ENCODE assay signal across 20 mouse cellular contexts in genomic region chr8:4368470-4368869, GRCm38 (mm10). TPM values are rescaled to one million over a fixed set of nuclear protein-coding genes. Genes with fewer than 3 reads are reported as not detected.
A peak's percentile ranks its signal among the peaks of the same experiment; 100 is the strongest.
DNase-seq lines count a peak whose midpoint lies in the region; ATAC-seq and TF ChIP-seq lines count a peak whose summit lies in the region.
"Had no signal": no experiment of that assay in that cellular context is flagged by ENCODE, and none has a peak within 500 bp of the region (broad histone marks: within the 10 kb centered on the region; RNA-seq: fewer than 3 reads in every experiment).

No protein-coding gene starts in this region.

- no peak for TF ChIP-seq CTCF in liver, adult 2 months (IDR thresholded peaks at IDR 0.05; ENCODE audit: low read depth, low read length)
- TF ChIP-seq CTCF in liver, postnatal 0 days (IDR thresholded peaks at IDR 0.05; ENCODE audit: low read depth) = no peak

- H3K4me1 ChIP-seq in forebrain, embryonic 15.5 days = peaks cover 7% of the 10 kb centered on the region
- no peaks in the 10 kb centered on the region for H3K4me1 ChIP-seq in forebrain, embryonic 13.5 days
- no peaks in the 10 kb centered on the region for H3K4me1 ChIP-seq in kidney, embryonic 14.5 days (ENCODE audit: control insufficient read depth, insufficient read depth, low read length)
- H3K4me1 ChIP-seq in kidney, embryonic 15.5 days = no peaks in the 10 kb centered on the region
- no peaks in the 10 kb centered on the region for H3K4me1 ChIP-seq in liver, adult 2 months (ENCODE audit: control insufficient read depth, insufficient read depth, low read length)
- no peaks in the 10 kb centered on the region for H3K4me1 ChIP-seq in liver, postnatal 0 days (ENCODE audit: insufficient read depth)
- H3K4me1 ChIP-seq: embryonic facial prominence, embryonic 10.5 days; embryonic facial prominence, embryonic 12.5 days had no signal

- H3K27ac ChIP-seq in forebrain, embryonic 15.5 days (replicated peaks) = peak overlapping the region; percentile 64; the same call in 1 of the 2 replicates
- H3K27ac ChIP-seq in forebrain, embryonic 13.5 days = no peak overlapping the region
- no peak overlapping the region for H3K27ac ChIP-seq in kidney, embryonic 14.5 days (ENCODE audit: low read depth, low read length)
- H3K27ac ChIP-seq in kidney, embryonic 15.5 days = no peak overlapping the region
- no peak overlapping the region for H3K27ac ChIP-seq in liver, adult 2 months (replicated peaks; ENCODE audit: insufficient read depth, low read depth, low read length)
- no peak overlapping the region for H3K27ac ChIP-seq in liver, postnatal 0 days (ENCODE audit: low read depth)
- H3K27ac ChIP-seq: embryonic facial prominence, embryonic 10.5 days; embryonic facial prominence, embryonic 12.5 days had no signal

- H3K79me2 ChIP-seq in liver, adult 2 months (ENCODE audit: control insufficient read depth, insufficient read depth, low read length) = no peaks in the 10 kb centered on the region

- peak; percentile 69 for DNase-seq in heart, adult 11 months
- no peak for DNase-seq in heart, postnatal 36 days
- peak; percentile 9 for DNase-seq in liver, adult 2 months (ENCODE audit: extremely low read depth, low read depth, low spot score)
- no peak for DNase-seq in liver, postnatal 0 days
- DNase-seq: adrenal gland, adult 8-10 months; B cell, adult 2 months; cerebellum, adult 11-12 months; cerebellum, adult 2 months; cerebellum, adult 9-10 months had no signal

- TF ChIP-seq EP300 in liver, postnatal 0 days (IDR thresholded peaks at IDR 0.05; ENCODE audit: low read depth) = no peak

- no peak overlapping the region for H3K9ac ChIP-seq in forebrain, embryonic 15.5 days (replicated peaks)
- H3K9ac ChIP-seq in forebrain, embryonic 13.5 days = no peak overlapping the region
- no peak overlapping the region for H3K9ac ChIP-seq in kidney, embryonic 14.5 days (ENCODE audit: low read depth, low read length)
- H3K9ac ChIP-seq in kidney, embryonic 15.5 days = no peak overlapping the region
- no peak overlapping the region for H3K9ac ChIP-seq in liver, adult 2 months (ENCODE audit: low read depth, low read length)
- H3K9ac ChIP-seq in liver, postnatal 0 days (replicated peaks) = no peak overlapping the region
- H3K9ac ChIP-seq: embryonic facial prominence, embryonic 12.5 days had no signal

- no peak overlapping the region for H3K4me3 ChIP-seq in forebrain, embryonic 15.5 days
- H3K4me3 ChIP-seq in forebrain, embryonic 13.5 days = no peak overlapping the region
- no peak overlapping the region for H3K4me3 ChIP-seq in kidney, embryonic 14.5 days (ENCODE audit: low read length)
- H3K4me3 ChIP-seq in kidney, embryonic 15.5 days (replicated peaks) = no peak overlapping the region
- H3K4me3 ChIP-seq in liver, adult 2 months (ENCODE audit: insufficient read depth, low read depth, low read length) = no peak overlapping the region
- no peak overlapping the region for H3K4me3 ChIP-seq in liver, postnatal 0 days (ENCODE audit: low read depth, low read length)
- H3K4me3 ChIP-seq: embryonic facial prominence, embryonic 10.5 days; embryonic facial prominence, embryonic 12.5 days had no signal

- H3K4me2 ChIP-seq in forebrain, embryonic 15.5 days (replicated peaks) = no peak overlapping the region
- no peak overlapping the region for H3K4me2 ChIP-seq in forebrain, embryonic 13.5 days
- no peak overlapping the region for H3K4me2 ChIP-seq in kidney, embryonic 14.5 days (replicated peaks; ENCODE audit: low read depth, low read length)
- no peak overlapping the region for H3K4me2 ChIP-seq in kidney, embryonic 15.5 days
- H3K4me2 ChIP-seq in liver, postnatal 0 days (ENCODE audit: low read depth, low read length) = no peak overlapping the region
- H3K4me2 ChIP-seq: embryonic facial prominence, embryonic 12.5 days had no signal

- no peaks in the 10 kb centered on the region for H3K27me3 ChIP-seq in forebrain, embryonic 15.5 days
- H3K27me3 ChIP-seq in forebrain, embryonic 13.5 days = no peaks in the 10 kb centered on the region
- no peaks in the 10 kb centered on the region for H3K27me3 ChIP-seq in kidney, embryonic 14.5 days (ENCODE audit: control insufficient read depth, insufficient read depth, low read length)
- H3K27me3 ChIP-seq in kidney, embryonic 15.5 days = no peaks in the 10 kb centered on the region
- no peaks in the 10 kb centered on the region for H3K27me3 ChIP-seq in liver, adult 2 months (ENCODE audit: control insufficient read depth, insufficient read depth, low read length)
- H3K27me3 ChIP-seq in liver, postnatal 0 days (ENCODE audit: insufficient read depth, low read length) = no peaks in the 10 kb centered on the region
- H3K27me3 ChIP-seq: CH12.LX; embryonic facial prominence, embryonic 12.5 days; Patski had no signal

- no peak for ATAC-seq in forebrain, embryonic 15.5 days (replicated peaks)
- ATAC-seq in forebrain, embryonic 13.5 days = no peak
- ATAC-seq in kidney, embryonic 14.5 days (ENCODE audit: low FRiP score, low TSS enrichment) = 0 out of 2 replicates have a peak, but pooled peaks have one; percentile 12
- no peak for ATAC-seq in kidney, embryonic 15.5 days (replicated peaks; ENCODE audit: low FRiP score)
- ATAC-seq in liver, postnatal 0 days = no peak
- ATAC-seq: activated CD4-positive, CD25-positive, alpha-beta regulatory T cell, adult 4 months; CD4-positive, CD25-positive, alpha-beta regulatory T cell, adult 4 months; Patski had no signal

- no peaks in the 10 kb centered on the region for H3K36me3 ChIP-seq in forebrain, embryonic 15.5 days
- H3K36me3 ChIP-seq in forebrain, embryonic 13.5 days (ENCODE audit: poor library complexity, severe bottlenecking) = no peaks in the 10 kb centered on the region
- H3K36me3 ChIP-seq in kidney, embryonic 14.5 days (ENCODE audit: control insufficient read depth, insufficient read depth, low read length) = no peaks in the 10 kb centered on the region
- no peaks in the 10 kb centered on the region for H3K36me3 ChIP-seq in kidney, embryonic 15.5 days
- no peaks in the 10 kb centered on the region for H3K36me3 ChIP-seq in liver, adult 2 months (ENCODE audit: control insufficient read depth, insufficient read depth, low read length)
- H3K36me3 ChIP-seq in liver, postnatal 0 days (replicated peaks; ENCODE audit: insufficient read depth, low read length) = no peaks in the 10 kb centered on the region
- H3K36me3 ChIP-seq: embryonic facial prominence, embryonic 10.5 days; embryonic facial prominence, embryonic 12.5 days; G1E had no signal

- H3K9me3 ChIP-seq in forebrain, embryonic 15.5 days = no peaks in the 10 kb centered on the region
- no peaks in the 10 kb centered on the region for H3K9me3 ChIP-seq in forebrain, embryonic 13.5 days (replicated peaks)
- H3K9me3 ChIP-seq in kidney, embryonic 14.5 days (ENCODE audit: control insufficient read depth, low read length) = 0 out of 2 replicates have a peak, but pooled peaks cover 3% of the 10 kb centered on the region
- H3K9me3 ChIP-seq in kidney, embryonic 15.5 days (replicated peaks) = no peaks in the 10 kb centered on the region
- H3K9me3 ChIP-seq in liver, postnatal 0 days (ENCODE audit: low read length) = no peaks in the 10 kb centered on the region
- H3K9me3 ChIP-seq: embryonic facial prominence, embryonic 10.5 days; G1E had no signal

- intact Hi-C loops in heart, postnatal 36 days (cut with DNase I) = no loop called here

- no peak for TF ChIP-seq POLR2A in liver, adult 2 months (IDR thresholded peaks at IDR 0.05; ENCODE audit: extremely low read depth, insufficient read depth, low read length)

- WGBS in forebrain, embryonic 15.5 days = 96% methylated on average over 4 of the region's 4 CpGs
- WGBS in forebrain, embryonic 13.5 days = 90% methylated on average over 4 of the region's 4 CpGs
- 75% methylated on average over 4 of the region's 4 CpGs for WGBS in kidney, embryonic 14.5 days
- WGBS in kidney, embryonic 15.5 days = 81% methylated on average over 4 of the region's 4 CpGs
- WGBS in liver, adult 2 months = 89% methylated on average over 4 of the region's 4 CpGs
- 81% methylated on average over 4 of the region's 4 CpGs for WGBS in liver, postnatal 0 days (ENCODE audit: insufficient replicate concordance)

RNA-seq across cellular contexts. Expression of gene Elavl1, which starts 43.3 kb away (rescaled TPM):
- 149 and 159 TPM in 2 replicates for polyA plus RNA-seq in forebrain, embryonic 15.5 days (2015; fragmentation: Nextera tagmentation; extraction: Ambion mirVana)
- polyA plus RNA-seq in forebrain, embryonic 13.5 days (2015; fragmentation: Nextera tagmentation; extraction: Ambion mirVana) = 199 and 215 TPM in 2 replicates
- 10 to 100 TPM; 50.2 to 52.8 TPM for total RNA-seq in heart, postnatal 36 days (2021)
- polyA plus RNA-seq in kidney, embryonic 14.5 days (2014; fragmentation: Nextera tagmentation; extraction: Ambion mirVana) = 201 and 312 TPM in 2 replicates
- polyA plus RNA-seq in kidney, embryonic 15.5 days (2015; fragmentation: Nextera tagmentation; extraction: Ambion mirVana) = 257 and 267 TPM in 2 replicates
- total RNA-seq in liver, adult 2 months (2014; rRNA removed) = 23.0 and 29.8 TPM in 2 replicates
- polyA plus RNA-seq in liver, adult 2 months (2012; rRNA removed) = 18.1 and 18.8 TPM in 2 replicates
- polyA plus RNA-seq in liver, postnatal 0 days (2015; fragmentation: Nextera tagmentation; extraction: Ambion mirVana) = 57.6 and 59.6 TPM in 2 replicates

RNA-seq across cellular contexts. Expression of gene Ccl25, which starts 43.5 kb away (rescaled TPM):
- 21.7 and 22.6 TPM in 2 replicates for polyA plus RNA-seq in forebrain, embryonic 15.5 days (2015; fragmentation: Nextera tagmentation; extraction: Ambion mirVana)
- 24.3 and 24.8 TPM in 2 replicates for polyA plus RNA-seq in forebrain, embryonic 13.5 days (2015; fragmentation: Nextera tagmentation; extraction: Ambion mirVana)
- total RNA-seq in heart, postnatal 36 days (2021) = 1 to 10 TPM; 3.4 to 4.2 TPM
- 14.7 and 17.2 TPM in 2 replicates for polyA plus RNA-seq in kidney, embryonic 14.5 days (2014; fragmentation: Nextera tagmentation; extraction: Ambion mirVana)
- 17.2 and 18.2 TPM in 2 replicates for polyA plus RNA-seq in kidney, embryonic 15.5 days (2015; fragmentation: Nextera tagmentation; extraction: Ambion mirVana)
- total RNA-seq in liver, adult 2 months (2014; rRNA removed) = 10.9 and 11.7 TPM in 2 replicates
- polyA plus RNA-seq in liver, adult 2 months (2012; rRNA removed) = 2.4 and 3.3 TPM in 2 replicates
- polyA plus RNA-seq in liver, postnatal 0 days (2015; fragmentation: Nextera tagmentation; extraction: Ambion mirVana) = 4.0 and 5.5 TPM in 2 replicates

Comparison
In these comparisons a context has a peak if more than half of its experiments do, and no peak if none do; other contexts are left out.
1. DNase-seq: peak in heart, adult 11 months (single experiment) and liver, adult 2 months (single experiment); none in heart, postnatal 36 days (0 of 2) and liver, postnatal 0 days (single experiment).